Mouse (Mus musculus) hematopoietic stem cell, adult 5-6 weeks (primary cell): ENCODE measurements around the gene Kcnb1. TPM values are rescaled to one million over a fixed set of nuclear protein-coding genes. Genes with fewer than 3 reads are reported as not detected.

Source experiments
- ATAC-seq, 2 experiments: fragments of 125-278 bp in 1 of 2; replicated peaks in 1 of 2; 2 replicates each; pipeline ENCODE4 v1.8.0; 2016 to 2017; ENCODE audit warnings: inconsistent platforms in 2 of 2, mild to moderate bottlenecking in 2 of 2, moderate number of reproducible peaks in 2 of 2, low read depth in 1 of 2, moderate TSS enrichment in 1 of 2; ENCODE audit not compliant: low FRiP score in 2 of 2, poor library complexity in 2 of 2, severe bottlenecking in 2 of 2, insufficient read depth in 1 of 2, low TSS enrichment in 1 of 2
- total RNA-seq: library from RNA; stranded (forward); fragments of 172-1452, 232-1000 nt; gene quantifications from 2 replicates; pipeline ENCODE4 v1.2.3, GENCODE M21; 2017

Kcnb1 gene
- total RNA-seq, 1 experiment from 2014 or later, result 2.6 TPM

DNA sequence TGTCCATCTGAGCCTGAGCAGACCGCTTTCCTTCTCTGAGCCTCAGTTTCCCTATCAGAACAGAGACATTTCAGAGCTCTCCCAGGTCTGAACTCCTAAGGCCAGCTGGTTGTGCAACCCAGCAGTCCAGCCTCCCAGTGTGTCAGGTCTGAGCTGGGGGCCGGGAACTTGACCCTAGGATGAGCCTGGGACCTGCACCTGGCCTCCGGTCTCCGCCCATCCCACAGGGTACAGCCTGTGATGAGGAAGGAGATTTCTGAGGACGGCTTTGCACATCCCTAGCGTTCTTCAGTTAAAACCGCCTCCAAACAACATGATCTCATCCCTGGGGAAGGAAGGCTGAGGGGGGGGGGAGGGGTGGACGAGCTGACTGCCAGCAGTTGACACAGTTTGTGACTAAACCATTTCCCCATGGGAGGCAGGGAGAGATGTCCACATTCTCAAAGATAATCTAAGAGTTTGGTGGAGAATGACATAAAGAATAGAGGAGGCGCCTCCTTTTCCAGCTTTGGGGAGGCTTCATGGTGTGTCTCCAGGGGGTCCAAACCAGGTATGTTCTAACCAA, 110.9 kb downstream of the Kcnb1 start:
- no peak for ATAC-seq

DNA sequence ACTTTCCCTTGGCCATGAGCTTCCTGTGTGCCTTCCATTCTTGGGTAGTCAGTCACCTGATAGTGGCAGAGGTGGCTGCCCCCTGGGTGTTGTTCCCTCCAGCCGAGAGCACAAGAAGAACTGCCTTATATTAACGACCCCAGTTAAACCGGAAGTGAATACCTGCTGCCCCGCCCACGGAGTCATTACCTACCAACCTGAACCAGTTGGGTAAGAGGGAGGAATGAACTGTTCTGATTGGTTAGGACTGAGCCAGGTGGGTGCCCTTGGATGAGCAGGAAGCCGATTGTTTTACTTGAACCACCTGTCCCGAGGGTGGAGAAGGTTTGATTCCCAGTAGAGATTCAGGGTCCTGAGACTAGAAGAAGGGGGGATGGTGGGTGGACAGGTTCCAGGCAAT, 111.5 kb downstream of the Kcnb1 start:
- no peak for ATAC-seq

DNA sequence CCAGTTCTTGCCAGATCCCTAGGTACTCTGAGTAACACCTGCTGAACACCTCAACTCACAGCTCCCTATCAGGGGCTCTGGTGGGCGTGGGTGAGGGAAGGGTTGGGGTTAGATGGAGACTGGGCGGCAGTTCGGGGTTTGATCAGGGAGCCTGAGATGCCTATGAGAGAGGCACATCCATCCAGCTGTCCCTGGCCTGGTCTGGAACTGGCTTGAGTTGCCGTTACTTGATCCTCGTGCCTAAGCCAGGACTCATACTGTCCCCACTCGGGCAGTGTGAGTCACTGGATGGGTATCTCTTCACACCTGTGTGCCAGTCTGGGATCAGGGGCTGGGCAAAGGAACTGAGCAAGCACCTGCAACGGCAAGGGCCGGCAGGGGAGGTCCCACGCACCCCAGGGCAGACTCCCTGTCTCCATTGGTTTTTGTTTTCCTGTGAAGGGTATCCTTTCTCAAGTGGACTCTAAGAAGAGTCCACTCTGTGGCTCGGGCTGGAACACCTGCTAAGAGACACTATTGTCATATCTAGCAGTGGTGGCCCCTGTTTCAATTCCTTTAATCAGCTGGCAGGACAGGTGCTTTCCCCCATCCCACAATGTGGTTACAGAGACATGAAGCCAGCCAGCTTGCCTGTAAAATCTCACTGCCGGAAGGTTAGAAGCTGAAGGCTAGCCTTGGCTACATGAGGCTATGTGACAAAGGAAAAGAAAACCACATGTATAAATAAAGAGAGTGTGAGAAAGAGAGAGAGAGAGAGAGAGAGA, 112.6 kb downstream of the Kcnb1 start:
- ATAC-seq, result no peak

DNA sequence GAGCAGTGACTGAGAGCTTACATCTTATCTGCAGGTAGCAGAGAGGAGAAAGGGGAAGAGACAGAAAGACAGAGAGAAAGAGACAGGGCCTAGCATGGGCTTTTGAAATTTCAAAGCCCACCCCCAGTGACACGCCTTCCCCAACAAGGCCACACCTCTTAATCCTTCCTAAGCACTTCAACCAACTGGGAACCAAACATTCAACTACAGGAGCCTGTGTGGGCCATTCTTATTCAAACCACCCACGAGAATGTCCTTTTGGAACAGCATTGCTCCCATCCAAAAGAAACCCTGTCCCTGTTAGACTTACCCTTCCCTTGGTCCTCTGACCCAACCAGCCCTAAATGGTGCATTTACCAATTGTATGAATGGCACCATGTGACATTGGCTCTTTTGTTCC, 113.2 kb downstream of the Kcnb1 start:
- no peak for ATAC-seq

DNA sequence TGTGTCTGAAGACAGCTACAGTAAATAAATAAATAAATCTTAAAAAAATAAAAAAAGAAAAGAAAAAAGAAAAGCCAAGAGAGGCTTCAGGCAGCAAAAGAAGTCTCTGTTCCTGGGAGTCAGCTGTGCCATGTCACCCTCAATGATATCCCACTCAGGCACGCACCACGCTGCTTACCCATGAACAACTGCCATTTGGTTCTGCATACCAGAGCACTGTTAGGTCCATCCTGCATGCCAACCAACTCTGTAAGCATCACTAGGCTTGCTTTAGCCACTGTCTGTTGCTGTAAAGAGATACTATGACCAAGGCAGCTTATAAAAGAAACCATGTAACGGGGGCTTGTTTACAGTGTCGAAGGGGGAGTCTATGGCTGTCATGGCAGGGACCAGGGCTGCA, 113.6 kb downstream of the Kcnb1 start:
- ATAC-seq, result no peak

DNA sequence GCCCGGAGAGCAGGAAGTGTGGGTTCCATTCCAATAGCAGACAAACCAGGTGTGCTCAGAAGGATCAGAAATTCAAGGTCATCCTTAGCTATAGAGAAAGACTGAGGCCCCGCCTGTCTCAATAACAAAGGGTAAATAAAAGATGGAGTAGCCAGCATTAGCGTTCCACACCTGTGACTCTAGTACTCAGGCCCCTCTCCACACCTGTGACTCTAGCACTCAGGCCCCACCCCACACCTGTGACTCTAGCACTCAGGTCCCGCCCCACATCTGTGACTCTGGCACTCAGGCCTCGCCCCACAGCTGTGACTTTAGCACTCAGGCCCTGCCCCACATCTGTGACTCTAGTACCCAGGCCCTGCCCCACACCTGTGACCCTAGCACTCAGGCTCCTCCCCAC, 115.4 kb downstream of the Kcnb1 start:
- ATAC-seq, result no peak

DNA sequence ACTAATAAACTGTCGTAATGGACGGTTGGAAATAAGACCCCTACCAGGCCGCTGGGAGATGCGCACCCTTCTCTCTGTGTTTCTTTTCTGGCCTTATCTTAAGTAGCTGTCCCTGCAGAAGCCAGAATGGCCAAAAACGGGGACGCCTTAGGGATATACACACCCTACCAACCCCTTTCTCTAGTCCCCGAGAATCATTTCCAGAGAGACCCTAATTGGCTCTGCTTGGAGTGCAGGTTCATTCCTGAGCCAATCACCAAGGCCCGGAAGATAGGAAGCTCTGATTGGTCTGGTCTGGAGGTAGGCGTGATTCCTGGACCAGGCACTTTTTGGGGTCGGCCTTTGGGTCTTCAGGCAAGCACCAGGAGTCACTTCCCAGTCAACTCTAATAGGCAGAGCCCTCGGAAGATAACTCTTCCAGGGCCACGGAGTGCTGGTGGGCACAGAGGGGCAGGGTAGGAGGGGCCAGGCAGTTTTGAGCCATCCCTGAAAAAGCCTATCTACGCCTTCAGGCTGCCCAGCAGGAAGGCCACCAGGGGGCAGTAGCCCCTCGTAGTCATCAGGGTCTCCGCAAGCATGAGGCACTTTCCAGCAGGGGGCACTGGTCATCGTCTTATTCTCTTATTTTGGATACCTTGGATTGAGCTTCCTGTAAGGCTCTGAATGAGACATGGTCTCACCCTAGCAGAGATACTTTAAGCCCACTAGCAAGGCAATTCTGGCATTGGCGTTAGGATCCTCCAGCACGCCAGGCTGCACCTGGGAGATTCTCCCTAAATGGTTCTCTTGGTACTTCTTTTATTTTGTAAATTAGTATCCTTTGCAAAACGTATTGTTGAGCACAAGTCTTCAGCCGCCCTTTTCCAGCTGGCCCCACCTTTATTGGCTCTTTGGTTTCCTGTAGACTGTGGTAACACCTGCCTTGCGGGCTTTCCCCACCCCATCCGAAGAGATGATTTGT, 118.0 kb downstream of the Kcnb1 start:
- ATAC-seq, result peak; percentile 87 to 92

DNA sequence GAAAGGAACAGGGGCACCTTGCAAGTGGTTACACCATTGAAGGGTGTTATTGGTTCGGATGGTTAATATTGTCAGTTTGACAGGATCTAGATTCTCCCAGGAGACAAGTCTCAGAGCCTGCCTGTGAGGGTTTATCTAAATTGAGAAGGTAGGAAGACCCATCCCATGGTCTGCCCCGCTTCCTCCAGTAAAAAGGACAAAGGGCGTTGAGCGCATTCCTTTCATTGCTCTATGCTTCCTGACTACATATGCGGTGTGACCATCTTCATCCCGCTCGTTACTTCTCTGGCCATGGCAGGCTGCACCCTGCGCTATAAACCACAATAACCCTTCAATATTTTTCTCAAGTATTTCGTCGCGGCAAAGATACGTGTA, 118.7 kb downstream of the Kcnb1 start:
- ATAC-seq, result no peak

DNA sequence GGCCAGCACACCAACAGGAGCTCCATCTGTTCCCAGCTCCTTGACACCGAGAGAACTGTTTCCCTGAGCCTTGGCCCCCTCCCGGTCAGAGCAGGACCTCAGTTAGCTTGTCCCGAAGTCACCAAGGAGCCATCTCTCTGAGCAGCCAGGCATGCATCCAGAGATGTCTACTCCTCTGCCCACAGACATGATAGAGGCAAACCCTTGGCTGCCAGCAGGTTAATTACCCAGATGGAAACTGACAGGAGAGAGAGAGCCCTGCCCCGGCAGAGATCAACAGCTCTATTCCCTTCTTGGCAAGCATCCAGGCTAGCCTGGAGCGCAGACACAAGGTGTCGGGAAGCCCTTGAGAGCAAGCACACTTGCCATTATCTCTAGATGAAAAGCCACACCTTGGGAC, 119.6 kb downstream of the Kcnb1 start:
- ATAC-seq, result no peak

DNA sequence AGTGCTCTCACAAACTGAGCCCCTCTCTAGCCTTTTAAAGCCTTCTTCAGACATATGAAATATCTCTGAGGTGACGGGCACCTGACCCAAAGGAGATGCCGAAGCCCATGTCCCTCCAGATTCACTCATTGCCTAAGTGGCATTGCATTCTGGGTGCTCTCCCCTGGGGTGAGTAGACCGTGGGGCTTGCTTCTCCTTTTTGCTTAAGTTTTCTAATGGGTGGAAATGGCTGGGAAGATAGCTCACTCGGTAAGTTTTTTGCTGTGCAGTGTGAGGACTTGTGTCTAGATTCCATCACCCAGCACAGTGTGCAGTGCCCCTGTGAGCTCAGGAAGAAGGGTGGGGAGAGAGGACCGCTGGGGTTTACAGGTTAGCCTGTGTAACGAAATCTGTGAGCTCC, 122.4 kb downstream of the Kcnb1 start:
- ATAC-seq, result no peak

DNA sequence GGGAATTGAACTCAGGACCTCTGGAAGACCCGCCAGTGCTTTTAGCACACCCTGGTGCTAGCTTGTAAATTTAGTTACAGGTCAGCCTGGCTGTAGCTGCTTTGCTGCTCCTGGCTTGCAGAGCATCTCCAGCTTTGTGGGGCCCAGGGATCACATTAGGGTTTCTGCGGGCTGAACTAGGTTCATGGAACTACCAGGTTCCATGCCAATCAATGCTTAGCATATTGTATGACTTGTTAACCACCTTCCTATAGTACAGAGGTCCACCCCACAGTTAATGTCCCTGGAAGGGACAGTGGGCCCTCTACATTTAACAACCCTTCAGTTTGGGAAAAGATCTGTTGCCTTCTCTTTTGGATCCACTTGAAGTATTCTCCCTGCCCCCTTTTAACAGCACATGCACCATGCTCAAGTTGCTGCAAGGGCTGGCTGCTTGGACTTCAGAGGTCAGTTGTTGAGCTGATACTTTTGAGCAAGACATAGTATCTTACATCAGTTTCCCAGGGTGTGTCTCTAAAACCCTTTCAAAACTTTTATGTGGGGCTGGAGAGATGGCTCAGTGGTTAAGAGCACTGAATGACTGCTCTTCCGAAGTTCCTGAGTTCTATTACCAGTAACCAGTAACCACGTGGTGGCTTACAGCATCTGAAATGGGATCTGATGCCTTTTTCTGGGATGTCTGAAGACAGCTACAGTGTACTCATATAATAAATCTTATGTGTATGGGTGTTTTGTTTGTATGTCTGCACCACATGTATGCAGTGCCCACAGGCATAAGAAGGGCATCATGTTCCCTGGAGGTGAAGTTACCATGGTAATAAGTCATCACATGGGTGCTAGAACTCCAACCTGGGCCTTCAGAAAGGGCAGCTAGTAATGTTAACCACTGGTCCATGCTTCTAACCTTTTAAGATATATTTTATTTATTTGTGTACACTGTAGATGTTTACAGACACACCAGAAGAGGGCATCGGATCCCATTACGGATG, 123.1 kb downstream of the Kcnb1 start:
- no peak for ATAC-seq

DNA sequence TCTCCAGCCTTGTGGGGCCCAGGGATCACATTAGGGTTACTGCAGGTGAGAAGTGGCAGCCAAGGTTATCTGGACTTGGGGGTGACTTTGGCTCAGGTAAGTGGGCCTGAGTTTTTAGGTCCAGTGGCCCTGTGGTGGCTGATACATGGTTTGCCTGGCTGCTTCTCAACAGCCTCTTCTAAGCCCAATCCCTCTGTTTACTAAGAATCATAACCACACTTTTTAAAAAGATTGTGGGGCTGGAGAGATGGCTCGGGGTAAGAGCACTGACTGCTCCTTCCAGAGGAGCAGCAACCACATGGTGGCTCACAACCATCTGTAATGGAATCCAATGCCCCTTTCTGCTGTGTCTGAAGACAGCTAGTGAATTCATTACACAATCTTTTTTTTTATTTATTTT, 123.9 kb downstream of the Kcnb1 start:
- ATAC-seq, result no peak

DNA sequence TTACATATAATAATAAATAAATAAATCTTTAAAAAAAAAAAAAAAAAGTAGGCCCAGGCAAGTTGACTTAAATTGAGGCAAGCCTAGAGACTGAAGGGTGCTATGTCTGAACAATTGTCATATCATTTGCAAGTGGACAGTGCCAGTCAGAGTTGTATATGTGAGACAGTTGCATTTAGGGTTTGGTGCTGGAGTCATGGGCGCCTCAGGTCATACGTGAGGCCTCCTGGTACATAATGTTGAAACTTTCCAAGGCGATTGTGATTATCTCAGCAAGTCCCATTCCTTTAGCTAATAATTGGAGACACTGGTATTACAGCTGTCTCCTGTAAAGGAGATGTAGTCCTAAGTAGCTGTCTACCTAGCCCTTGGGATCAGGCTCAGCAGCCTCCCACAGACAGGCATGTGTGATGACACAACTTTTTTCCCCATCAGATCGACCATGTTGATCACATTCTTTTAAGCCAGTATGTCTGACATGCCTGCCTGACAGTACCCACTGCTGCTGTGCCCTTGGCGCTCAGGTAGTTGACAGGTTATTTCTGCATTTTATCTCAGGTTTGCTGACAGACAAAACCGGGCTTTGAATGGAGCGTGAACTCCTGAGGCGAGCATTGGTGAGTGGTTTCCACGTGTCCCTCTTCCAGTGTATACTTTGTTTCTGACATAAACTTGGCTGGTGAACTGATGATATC, 125.2 kb downstream of the Kcnb1 start:
- ATAC-seq, result no peak

DNA sequence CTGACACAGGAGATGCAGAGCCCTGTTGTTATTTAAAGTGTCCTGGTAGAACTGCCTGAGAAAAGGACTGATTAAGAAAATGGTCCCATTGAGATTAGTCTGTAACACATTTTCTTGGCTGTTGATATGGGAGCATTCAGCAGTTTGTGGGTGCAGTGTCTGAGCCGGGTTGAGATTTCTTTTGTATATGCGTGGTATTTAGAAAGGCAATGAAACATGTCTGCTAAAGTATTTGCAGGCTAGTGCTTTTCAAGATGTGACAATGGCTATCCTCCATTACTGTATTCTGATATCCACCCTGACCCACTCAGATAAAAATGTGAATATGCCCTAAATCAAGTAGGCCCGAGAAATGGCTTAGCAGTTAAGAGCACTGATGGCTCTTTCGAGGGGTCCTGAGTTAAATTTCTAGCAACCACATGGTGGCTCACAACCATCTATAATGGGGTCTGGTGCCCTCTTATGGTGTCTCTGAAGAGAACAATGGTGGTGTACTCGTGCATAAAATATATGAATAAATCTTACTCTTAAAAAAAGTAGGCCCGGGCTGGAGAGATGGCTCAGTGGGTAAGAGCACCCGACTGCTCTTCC, 126.0 kb downstream of the Kcnb1 start:
- no peak for ATAC-seq

DNA sequence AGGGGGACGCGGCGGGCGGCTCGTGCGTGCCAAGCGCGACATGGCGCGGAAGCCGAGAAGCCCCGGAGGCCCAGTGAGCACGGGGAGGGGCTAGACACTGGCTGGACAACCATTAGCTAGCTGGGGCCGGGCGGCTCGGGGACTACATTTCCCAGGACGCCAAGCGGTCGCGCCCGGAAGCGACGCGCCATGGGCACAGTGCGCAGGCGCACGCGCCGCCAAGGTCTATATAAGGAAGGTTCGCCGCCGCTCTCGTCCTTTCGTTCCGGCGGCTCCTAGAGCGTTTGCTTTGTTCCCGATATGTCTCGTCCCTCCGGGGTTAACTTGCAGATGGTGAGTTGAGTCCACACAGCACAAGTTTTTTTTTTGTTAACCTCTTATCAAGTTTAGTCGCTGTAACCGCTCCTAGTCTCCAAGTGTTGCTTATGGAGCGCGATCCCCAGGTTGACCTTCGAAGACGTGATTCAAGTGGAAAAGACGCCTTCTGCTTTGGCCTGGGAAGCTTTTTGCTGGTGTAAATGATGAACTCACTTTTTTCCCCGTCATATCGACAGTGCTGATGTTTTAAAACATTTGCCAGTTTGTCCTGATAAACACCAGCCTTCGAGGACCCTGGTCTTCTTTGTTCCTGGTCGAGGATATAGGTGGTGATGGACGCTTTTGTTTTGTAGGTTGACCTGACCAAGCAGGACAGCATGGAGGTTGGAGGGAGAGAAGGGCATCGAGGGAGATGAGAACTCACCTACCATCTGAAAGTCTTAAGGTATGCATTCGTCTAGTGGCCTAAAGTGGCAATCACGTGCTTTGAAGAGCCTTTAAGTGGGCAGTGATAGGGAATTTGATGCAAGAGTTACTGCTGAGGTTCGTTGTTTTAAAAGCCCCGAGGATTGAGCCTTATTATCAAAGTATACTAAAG, 126.7 kb downstream of the Kcnb1 start, which contains the start of gene Znfx1:
Znfx1 (minus strand) TSS at position 51 of the 916 bp plus-strand sequence.
- ATAC-seq, result peak; percentile 80 to 81
